Comparison of ENCODE assay signal across 26 mouse cellular contexts in genomic region chr12:70263721-70264120, GRCm38 (mm10). TPM values are rescaled to one million over a fixed set of nuclear protein-coding genes. Genes with fewer than 3 reads are reported as not detected.
A peak's percentile ranks its signal among the peaks of the same experiment; 100 is the strongest.
DNase-seq lines count a peak whose midpoint lies in the region; ATAC-seq and TF ChIP-seq lines count a peak whose summit lies in the region.
"Had no signal": no experiment of that assay in that cellular context is flagged by ENCODE, and none has a peak within 500 bp of the region (broad histone marks: within the 10 kb centered on the region; RNA-seq: fewer than 3 reads in every experiment).

No protein-coding gene starts in this region.

- peak; percentile 18 for DNase-seq in hindbrain, embryonic 11.5 days (ENCODE audit: low spot score)
- DNase-seq in Muller cell, postnatal 12 days (ENCODE audit: inconsistent ontology term): peak; percentile 28
- DNase-seq in embryo, embryonic 11.5 days (ENCODE audit: low read depth, low spot score): peak; percentile 17
- DNase-seq in mesoderm, embryonic 11.5 days (ENCODE audit: low read depth, low spot score): peak; percentile 67
- no peak for DNase-seq in cerebellum, adult 9-11 months
- DNase-seq in lung, postnatal 0 days (ENCODE audit: low spot score): no peak
- DNase-seq: adrenal gland, adult 2 months; cerebellum, adult 11 months; cerebellum, postnatal 10 days; kidney, adult 8-10 months; kidney, postnatal 14 days; layer of hippocampus, postnatal 36 days; liver, embryonic 13.5 days; lung, embryonic 14.5 days; lung, postnatal 36 days; right cerebral cortex, postnatal 25 days; spleen, adult 18-20 months had no signal

- TF ChIP-seq CTCF in lung, postnatal 0 days (IDR thresholded peaks at IDR 0.05): no peak

- no peak overlapping the region for H3K27ac ChIP-seq in hindbrain, embryonic 11.5 days (ENCODE audit: low read depth, low read length)
- no peak overlapping the region for H3K27ac ChIP-seq in hindbrain, embryonic 12.5 days
- no peak overlapping the region for H3K27ac ChIP-seq in lung, postnatal 0 days (ENCODE audit: low read length)
- H3K27ac ChIP-seq: embryonic facial prominence, embryonic 12.5 days; forebrain, embryonic 12.5 days; intestine, embryonic 15.5 days; liver, embryonic 13.5 days; midbrain, embryonic 15.5 days had no signal

- H3K36me3 ChIP-seq in hindbrain, embryonic 11.5 days (ENCODE audit: control insufficient read depth, insufficient read depth, low read length): no peaks in the 10 kb centered on the region
- peaks cover 17% of the 10 kb centered on the region; the same call in 1 of the 2 replicates for H3K36me3 ChIP-seq in hindbrain, embryonic 12.5 days
- no peaks in the 10 kb centered on the region for H3K36me3 ChIP-seq in lung, postnatal 0 days (ENCODE audit: insufficient read depth, low read length)
- H3K36me3 ChIP-seq: embryonic facial prominence, embryonic 12.5 days; intestine, embryonic 15.5 days; liver, embryonic 13.5 days had no signal

- H3K9ac ChIP-seq in hindbrain, embryonic 11.5 days (ENCODE audit: low read depth, low read length): no peak overlapping the region
- no peak overlapping the region for H3K9ac ChIP-seq in hindbrain, embryonic 12.5 days
- no peak overlapping the region for H3K9ac ChIP-seq in lung, postnatal 0 days (replicated peaks; ENCODE audit: low read depth)
- H3K9ac ChIP-seq: embryonic facial prominence, embryonic 12.5 days; forebrain, embryonic 12.5 days; intestine, embryonic 15.5 days; liver, embryonic 13.5 days; lung, embryonic 14.5 days; midbrain, embryonic 15.5 days had no signal

- H3K27me3 ChIP-seq in hindbrain, embryonic 11.5 days (ENCODE audit: control insufficient read depth, insufficient read depth, low read length): no peaks in the 10 kb centered on the region
- no peaks in the 10 kb centered on the region for H3K27me3 ChIP-seq in hindbrain, embryonic 12.5 days
- H3K27me3 ChIP-seq in lung, postnatal 0 days (replicated peaks; ENCODE audit: insufficient read depth, low read length): no peaks in the 10 kb centered on the region
- H3K27me3 ChIP-seq: embryonic facial prominence, embryonic 12.5 days; forebrain, embryonic 12.5 days; intestine, embryonic 15.5 days; liver, embryonic 13.5 days; midbrain, embryonic 15.5 days had no signal

- H3K4me2 ChIP-seq in hindbrain, embryonic 11.5 days (replicated peaks; ENCODE audit: low read depth, low read length): no peak overlapping the region
- no peak overlapping the region for H3K4me2 ChIP-seq in hindbrain, embryonic 12.5 days (replicated peaks)
- no peak overlapping the region for H3K4me2 ChIP-seq in lung, postnatal 0 days (replicated peaks; ENCODE audit: low read depth, low read length)
- H3K4me2 ChIP-seq: embryonic facial prominence, embryonic 12.5 days; forebrain, embryonic 12.5 days; intestine, embryonic 15.5 days; liver, embryonic 13.5 days; lung, embryonic 14.5 days; midbrain, embryonic 15.5 days had no signal

- TF ChIP-seq EP300 in lung, postnatal 0 days (IDR thresholded peaks at IDR 0.05): no peak

- H3K4me3 ChIP-seq in hindbrain, embryonic 11.5 days (ENCODE audit: low read depth, low read length): no peak overlapping the region
- H3K4me3 ChIP-seq in hindbrain, embryonic 12.5 days: no peak overlapping the region
- H3K4me3 ChIP-seq in lung, postnatal 0 days (ENCODE audit: low read depth, low read length): no peak overlapping the region
- H3K4me3 ChIP-seq: embryonic facial prominence, embryonic 12.5 days; erythroblast, embryonic 14.5 days; forebrain, embryonic 12.5 days; intestine, embryonic 15.5 days; liver, embryonic 13.5 days; megakaryocyte, embryonic 14.5 days; midbrain, embryonic 15.5 days; myocyte had no signal

- no peaks in the 10 kb centered on the region for H3K9me3 ChIP-seq in hindbrain, embryonic 11.5 days (ENCODE audit: control insufficient read depth, low read length)
- H3K9me3 ChIP-seq in hindbrain, embryonic 12.5 days (replicated peaks): no peaks in the 10 kb centered on the region
- no peaks in the 10 kb centered on the region for H3K9me3 ChIP-seq in lung, postnatal 0 days (ENCODE audit: low read length)
- H3K9me3 ChIP-seq: embryonic facial prominence, embryonic 12.5 days; forebrain, embryonic 12.5 days; intestine, embryonic 15.5 days; liver, embryonic 13.5 days; megakaryocyte, embryonic 14.5 days; midbrain, embryonic 15.5 days had no signal

- H3K4me1 ChIP-seq in hindbrain, embryonic 11.5 days (replicated peaks; ENCODE audit: control insufficient read depth, insufficient read depth, low read length): no peaks in the 10 kb centered on the region
- H3K4me1 ChIP-seq in hindbrain, embryonic 12.5 days: peaks cover 6% of the 10 kb centered on the region; the same call in 1 of the 2 replicates
- H3K4me1 ChIP-seq in lung, postnatal 0 days (ENCODE audit: insufficient read depth, low read depth, low read length): no peaks in the 10 kb centered on the region
- H3K4me1 ChIP-seq: embryonic facial prominence, embryonic 12.5 days; forebrain, embryonic 12.5 days; intestine, embryonic 15.5 days; midbrain, embryonic 15.5 days had no signal

- 14% methylated on average over 7 of the region's 7 CpGs for WGBS in hindbrain, embryonic 11.5 days
- 14% methylated on average over 7 of the region's 7 CpGs for WGBS in hindbrain, embryonic 12.5 days
- 76% methylated on average over 7 of the region's 7 CpGs for WGBS in lung, postnatal 0 days

- no peak for ATAC-seq in hindbrain, embryonic 11.5 days (ENCODE audit: low FRiP score)
- ATAC-seq in hindbrain, embryonic 12.5 days (ENCODE audit: low FRiP score): no peak
- ATAC-seq in lung, postnatal 0 days: no peak
- ATAC-seq: hindbrain, embryonic 16.5 days; intestine, embryonic 15.5 days; midbrain, embryonic 15.5 days had no signal

RNA-seq across cellular contexts. Expression of gene Pygl, which starts 32.4 kb away (rescaled TPM):
- polyA plus RNA-seq in hindbrain, embryonic 11.5 days (2014; fragmentation: Nextera tagmentation; extraction: Ambion mirVana): 6.6 and 6.8 TPM in 2 replicates
- 7.0 and 7.6 TPM in 2 replicates for polyA plus RNA-seq in hindbrain, embryonic 12.5 days (2016; fragmentation: Nextera tagmentation; extraction: Ambion mirVana)
- 46.3 and 63.1 TPM in 2 replicates for polyA plus RNA-seq in lung, postnatal 0 days (2015; fragmentation: Nextera tagmentation; extraction: Ambion mirVana)

Comparison
In these comparisons a context has a peak if more than half of its experiments do, and no peak if none do; other contexts are left out.
1. DNase-seq: peak in hindbrain, embryonic 11.5 days (single experiment), Muller cell, postnatal 12 days (single experiment), embryo, embryonic 11.5 days (single experiment) and mesoderm, embryonic 11.5 days (single experiment); none in cerebellum, adult 9-11 months (single experiment) and lung, postnatal 0 days (single experiment).